Mouse (Mus musculus) kidney, adult 11 months (tissue): ENCODE data around the gene Tax1bp1.

Experiments
- DNase-seq: peaks from one replicate; pipeline ENCODE4 v3.0.0; 2022

Tax1bp1 gene

DNA sequence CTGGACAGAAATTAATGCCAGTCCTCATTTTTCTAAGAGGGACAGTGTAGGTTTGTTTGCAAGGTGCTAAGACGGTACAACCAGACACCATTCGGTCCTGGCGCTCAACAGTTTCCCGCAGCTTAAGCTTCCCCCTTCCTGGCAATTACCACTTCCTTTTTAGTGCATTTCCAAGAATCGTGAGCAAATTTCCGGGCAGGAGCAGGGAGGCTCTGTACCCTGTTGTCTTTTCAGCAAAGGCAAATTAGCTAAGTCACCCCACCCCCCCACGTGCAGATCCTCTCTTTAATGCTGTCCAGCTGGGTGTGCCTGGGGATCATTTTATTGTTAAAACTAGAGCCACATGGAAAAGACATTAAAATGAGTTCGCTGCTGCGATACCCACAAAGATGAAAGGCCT, 88.7 kb downstream of the Tax1bp1 start:
- DNase-seq, result no peak

DNA sequence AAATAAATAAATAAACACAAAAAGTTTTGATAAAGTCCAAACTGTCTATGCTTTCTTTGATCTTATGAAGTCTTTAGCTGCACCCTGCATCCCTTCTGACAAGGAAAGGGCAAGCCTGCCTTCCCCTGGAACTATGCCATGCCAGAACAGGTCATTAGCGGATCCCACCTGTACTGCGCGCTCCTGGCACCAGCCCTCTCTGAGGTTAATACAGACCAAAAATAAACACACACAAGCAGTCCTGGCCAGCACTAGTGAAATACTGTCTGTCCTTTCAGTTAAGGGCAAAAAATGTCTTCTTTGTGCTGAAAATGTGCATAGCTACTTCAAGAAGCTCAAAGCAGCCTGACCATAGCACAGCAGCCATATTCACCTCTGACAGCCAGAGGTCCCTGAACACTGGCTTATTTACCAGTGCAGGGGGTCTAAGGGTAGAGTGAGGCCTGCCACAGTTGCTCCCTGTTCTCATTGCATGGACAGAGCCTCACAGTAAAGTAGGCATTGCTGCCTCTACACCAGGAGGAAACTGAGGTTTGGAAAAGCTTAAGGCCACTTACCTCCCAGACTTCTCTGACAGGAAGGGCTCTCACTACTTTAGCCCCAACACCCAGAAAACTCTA, 91.8 kb downstream of the Tax1bp1 start:
- DNase-seq, result no peak
